Mouse (Mus musculus) forebrain, postnatal 0 days (tissue): ENCODE data around the gene Dcaf10. TPM values are rescaled to one million over a fixed set of nuclear protein-coding genes. Genes with fewer than 3 reads are reported as not detected.
"Not testable (repeated sequence)": the region's sequence is repeated elsewhere in the genome, so short reads cannot be mapped to it uniquely, and the experiment has no call there.

ENCODE experiments used
- ATAC-seq: fragments of 200-750 bp; cut with Nextera tagmentation; 2 replicates; pipeline ENCODE4 v1.8.0; 2017; ENCODE audit warnings: mild to moderate bottlenecking, moderate library complexity
- DNase-seq: peaks from one replicate; pipeline ENCODE4 v3.0.0-alpha.2; 2015
- H3K27ac ChIP-seq: fragments of 300-500 bp; sonication (generic); 2 replicates; pipeline ENCODE4 v1.5.1; 2014; ENCODE audit warnings: low read depth, mild to moderate bottlenecking, antibody characterized with exemption, low read length, moderate library complexity, mixed read lengths
- H3K27me3 ChIP-seq: fragments of 300-500 bp; sonication (generic); 2 replicates; pipeline ENCODE4 v1.6.1; 2014; ENCODE audit warnings: mild to moderate bottlenecking, low read length, mixed read lengths; ENCODE audit not compliant: insufficient read depth
- H3K36me3 ChIP-seq: fragments of 300-500 bp; sonication (generic); 2 replicates; pipeline ENCODE4 v1.6.1; 2014; ENCODE audit warnings: mild to moderate bottlenecking, moderate library complexity; ENCODE audit not compliant: insufficient read depth
- H3K4me1 ChIP-seq: fragments of 300-500 bp; sonication (generic); 2 replicates; pipeline ENCODE4 v1.6.1; 2014; ENCODE audit warnings: antibody characterized with exemption; ENCODE audit not compliant: insufficient read depth
- H3K4me2 ChIP-seq: fragments of 300-500 bp; sonication (generic); 2 replicates; pipeline ENCODE4 v1.6.1; 2014; ENCODE audit warnings: low read depth, mild to moderate bottlenecking, moderate library complexity
- H3K4me3 ChIP-seq: fragments of 300-500 bp; sonication (generic); 2 replicates; pipeline ENCODE4 v1.5.1; 2014; ENCODE audit warnings: low read depth, low read length, mixed read lengths
- H3K9ac ChIP-seq: fragments of 300-500 bp; sonication (generic); 2 replicates; pipeline ENCODE4 v1.6.1; 2014; ENCODE audit warnings: mild to moderate bottlenecking
- H3K9me3 ChIP-seq: fragments of 300-500 bp; sonication (generic); 2 replicates; pipeline ENCODE4 v1.6.1; 2016; ENCODE audit warnings: low read length
- CTCF ChIP-seq: sonication (generic); IDR thresholded peaks from 2 replicates; pipeline ENCODE4 v1.5.1; 2016; ENCODE audit warnings: antibody characterized with exemption, control low read depth, low read depth
- WGBS: fragments of 180-500 bp; shearing (Covaris S2); extraction: QIAGEN DNeasy Blood & Tissue Kit; methylation state at CpG from one replicate; pipeline ENCODE4 v1.1.7; 2014; 5-methylcytosine and 5-hydroxymethylcytosine counted together
- polyA plus RNA-seq: library from polyadenylated mRNA; unstranded; fragments of >200 nt; fragmentation: Nextera tagmentation; extraction: Ambion mirVana; gene quantifications from 2 replicates; pipeline ENCODE4 v1.2.1, GENCODE M21; 2015
- total RNA-seq: library from RNA; depleted of rRNA; stranded (reverse); fragments of >200 nt; gene quantifications from 2 replicates; pipeline ENCODE4 v1.2.3, GENCODE M21; 2014

Dcaf10 gene
- total and polyA plus RNA-seq, 2 experiments from 2014 or later: 9.6 to 22.6 TPM

- Histone ChIP-seq H3K4me1 (no peaks in the 10 kb centered on the region), H3K36me3 (peaks cover 7% of the 10 kb centered on the region), H3K27me3 (no peaks in the 10 kb centered on the region), H3K4me2 (no peak overlapping the region), H3K27ac (no peak overlapping the region), H3K9me3 (no peaks in the 10 kb centered on the region), H3K4me3 (no peak overlapping the region), H3K9ac (no peak overlapping the region)
- TF ChIP-seq CTCF: no peak
- ATAC-seq: no peak
- no peak for DNase-seq
- 83% methylated on average over 8 of the region's 8 CpGs for WGBS
These were observed 51.1 kb downstream of the Dcaf10 start for GRCm38 (mm10) chr4:45392994-45393393.

DNA sequence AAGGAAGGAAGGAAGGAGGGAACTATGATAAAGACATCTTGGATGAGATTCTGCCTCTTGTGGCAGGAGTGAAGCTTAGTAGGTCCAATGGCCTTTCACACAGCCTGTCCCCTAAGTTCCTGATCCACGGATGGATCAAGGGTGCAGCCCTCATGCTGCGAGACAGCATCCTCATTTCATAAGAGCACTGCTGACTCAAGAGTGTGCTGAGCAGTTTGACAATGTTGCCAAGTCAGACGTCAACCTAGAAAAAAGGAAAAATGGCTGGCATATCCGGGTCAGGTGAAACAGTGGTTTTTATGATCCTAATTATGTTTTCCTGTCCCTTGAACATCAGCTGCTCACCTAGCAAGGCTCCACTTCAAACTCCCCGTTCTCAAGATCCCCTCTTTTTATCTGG lies 51.8 kb downstream of the Dcaf10 start:
- Histone ChIP-seq H3K9ac (no peak overlapping the region), H3K9me3 (no peaks in the 10 kb centered on the region), H3K27me3 (no peaks in the 10 kb centered on the region), H3K4me3 (no peak overlapping the region), H3K27ac (no peak overlapping the region), H3K4me1 (no peaks in the 10 kb centered on the region), H3K36me3 (peaks cover 14% of the 10 kb centered on the region), H3K4me2 (no peak overlapping the region)
- TF ChIP-seq CTCF: no peak
- DNase-seq (no peak), ATAC-seq (no peak)
- WGBS: 76% methylated on average over 5 of the region's 5 CpGs

GRCm38 (mm10) chr4:45396211-45396610 lies 54.3 kb downstream of the Dcaf10 start:
- not testable (repeated sequence) for H3K4me3 ChIP-seq, H3K9me3 ChIP-seq, H3K27me3 ChIP-seq, H3K4me1 ChIP-seq, H3K4me2 ChIP-seq, ATAC-seq, DNase-seq, H3K9ac ChIP-seq, H3K27ac ChIP-seq
- H3K36me3 ChIP-seq: peaks cover 31% of the 10 kb centered on the region
- 86% methylated on average over 5 of the region's 6 CpGs for WGBS

GRCm38 (mm10) chr4:45398315-45398714 lies 56.4 kb downstream of the Dcaf10 start:
- not testable (repeated sequence) for H3K9ac ChIP-seq, H3K27ac ChIP-seq, DNase-seq, H3K4me3 ChIP-seq, H3K27me3 ChIP-seq, ATAC-seq, H3K4me2 ChIP-seq, H3K4me1 ChIP-seq, H3K9me3 ChIP-seq
- peaks cover 44% of the 10 kb centered on the region for H3K36me3 ChIP-seq
- 83% methylated on average over 5 of the region's 5 CpGs for WGBS

DNA sequence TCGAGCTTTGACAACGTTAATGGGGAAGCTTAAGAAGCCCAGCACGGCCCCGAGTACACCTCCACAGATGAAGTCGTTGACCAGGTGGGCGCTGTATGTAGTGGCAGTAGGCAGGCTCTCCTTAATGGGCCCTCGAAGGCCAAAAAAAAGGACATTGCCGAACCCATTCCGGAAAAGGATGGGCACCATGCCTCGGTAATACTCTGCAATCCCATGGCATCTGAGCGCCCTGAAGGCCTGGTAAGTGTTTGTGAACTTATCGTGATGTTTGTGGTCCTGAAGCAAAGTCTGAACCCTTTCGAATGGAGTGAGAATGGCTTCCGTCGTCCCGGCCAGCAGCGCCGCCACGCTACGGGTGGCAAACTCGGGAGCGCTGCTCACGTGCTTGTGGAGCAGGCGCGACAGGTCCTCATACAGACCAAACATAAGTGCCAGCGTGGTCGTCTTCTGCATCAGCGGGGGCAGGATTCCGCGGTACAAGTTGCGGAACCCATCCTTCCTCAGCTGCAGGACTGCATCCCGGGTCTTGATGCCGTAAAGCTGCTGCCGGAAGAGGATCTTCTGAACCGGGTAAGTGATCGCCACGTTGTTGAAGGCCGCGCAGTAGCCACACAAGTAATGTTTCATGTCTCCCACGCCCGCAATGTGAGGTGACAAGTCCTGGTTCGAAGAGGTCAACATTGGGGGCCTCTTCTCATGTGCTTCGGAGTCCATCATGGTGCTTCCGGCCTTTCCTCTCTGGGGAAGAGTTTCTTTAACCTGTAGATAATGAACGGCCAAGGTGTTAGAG lies 57.7 kb downstream of the Dcaf10 start:
- no peak for TF ChIP-seq CTCF
- Histone ChIP-seq H3K9me3 (no peaks in the 10 kb centered on the region), H3K4me3 (no peak overlapping the region), H3K4me2 (no peak overlapping the region), H3K36me3 (peaks cover 56% of the 10 kb centered on the region), H3K27me3 (no peaks in the 10 kb centered on the region), H3K9ac (no peak overlapping the region), H3K27ac (no peak overlapping the region), H3K4me1 (no peaks in the 10 kb centered on the region)
- WGBS: 95% methylated on average over 45 of the region's 45 CpGs
- DNase-seq: no peak
- ATAC-seq: no peak

- ATAC-seq (no peak), DNase-seq (no peak)
- H3K36me3 ChIP-seq: peaks cover 53% of the 10 kb centered on the region
These were observed 60.4 kb downstream of the Dcaf10 start for GRCm38 (mm10) chr4:45402281-45402680.

GRCm38 (mm10) chr4:45402878-45403498 lies 61.1 kb downstream of the Dcaf10 start:
- WGBS: 77% methylated on average over 7 of the region's 7 CpGs

More at GRCm38 (mm10) chr4:45402281-45402680, 60.4 kb downstream of the Dcaf10 start:
- Histone ChIP-seq H3K4me1 (0 out of 2 replicates have a peak, but pooled peaks cover 11% of the 10 kb centered on the region), H3K4me2 (no peak overlapping the region), H3K9me3 (no peaks in the 10 kb centered on the region), H3K9ac (no peak overlapping the region), H3K27me3 (no peaks in the 10 kb centered on the region), H3K27ac (no peak overlapping the region; the same call in 1 of the 2 replicates), H3K4me3 (no peak overlapping the region)
- 85% methylated on average over 4 of the region's 4 CpGs for WGBS
- no peak for TF ChIP-seq CTCF

More at GRCm38 (mm10) chr4:45402878-45403498, 61.1 kb downstream of the Dcaf10 start:
- no peak overlapping the region for H3K27ac ChIP-seq
- TF ChIP-seq CTCF: no peak
- no peak overlapping the region for H3K9ac ChIP-seq
- H3K4me3 ChIP-seq: no peak overlapping the region
- H3K27me3 ChIP-seq: no peaks in the 10 kb centered on the region
- no peak for DNase-seq
- H3K9me3 ChIP-seq: no peaks in the 10 kb centered on the region
- no peak overlapping the region for H3K4me2 ChIP-seq
- no peak for ATAC-seq
- H3K4me1 ChIP-seq: 0 out of 2 replicates have a peak, but pooled peaks cover 14% of the 10 kb centered on the region
- H3K36me3 ChIP-seq: peaks cover 48% of the 10 kb centered on the region
